Mouse (Mus musculus): Measurements from ENCODE around the gene Epp13. TPM values are rescaled to one million over a fixed set of nuclear protein-coding genes. Genes with fewer than 3 reads are reported as not detected.
"Not testable (repeated sequence)": the region's sequence is repeated elsewhere in the genome, so short reads cannot be mapped to it uniquely, and the experiment has no call there.

Epp13 gene
- polyA plus RNA-seq (2015; fragmentation: Nextera tagmentation; extraction: Ambion mirVana): not detected in 2 replicates

DNA sequence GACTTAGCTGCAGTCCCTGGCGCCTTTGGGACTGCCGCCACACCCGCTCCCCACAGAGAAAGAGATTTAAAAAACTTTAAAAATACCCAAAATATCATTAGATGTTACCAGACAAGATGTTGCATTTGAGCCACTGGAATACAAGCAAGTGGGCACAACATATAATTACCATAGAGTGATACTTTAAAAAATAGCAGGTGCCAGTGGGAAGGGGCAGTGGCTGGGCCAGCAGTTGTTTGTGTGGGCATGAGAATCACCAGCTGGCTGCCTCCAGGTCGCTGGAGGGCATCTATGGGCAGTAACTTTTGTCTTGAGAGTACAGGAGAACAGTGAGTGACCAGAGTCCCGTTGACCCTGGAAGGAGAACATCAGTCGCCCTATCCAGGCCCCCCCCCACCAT is at the start of gene Epp13:
Gene Epp13 (plus strand): TSS at position 301 of the 400 bp plus-strand sequence.
- ATAC-seq (replicated peaks; ENCODE audit: extremely low read depth, insufficient read depth, low FRiP score): no peak
- H3K9me3 ChIP-seq (replicated peaks; ENCODE audit: control insufficient read depth, low read length): no peaks in the 10 kb centered on the region; the same call in 1 of the 2 replicates
- 82% methylated on average over 6 of the region's 6 CpGs for WGBS

DNA sequence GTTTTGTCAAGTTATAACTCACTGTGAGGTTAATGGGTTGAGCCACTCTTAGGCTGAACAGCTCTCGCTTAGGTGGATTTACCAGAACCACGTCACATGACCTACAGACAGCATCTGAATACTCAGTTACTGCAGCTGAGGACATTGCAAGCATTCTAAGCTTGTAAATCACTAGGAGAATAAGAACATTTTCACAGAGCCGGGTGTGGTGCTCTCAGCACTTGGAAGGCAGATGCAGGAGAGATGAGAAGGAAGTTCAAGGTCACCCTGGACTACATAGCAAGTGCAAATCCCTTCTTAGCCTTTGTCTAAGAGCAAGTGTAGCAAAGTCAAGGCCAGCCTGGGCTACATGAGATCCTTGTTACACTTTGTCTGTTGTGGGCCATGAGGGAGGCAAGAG is 48.3 kb upstream of the Epp13 start:
- no peak overlapping the region for H3K9ac ChIP-seq (ENCODE audit: low read length)
- no peak overlapping the region for H3K27ac ChIP-seq (ENCODE audit: low read length)
- no peak overlapping the region for H3K4me2 ChIP-seq (ENCODE audit: low read depth, low read length)
- 69% methylated on average over 3 of the region's 3 CpGs for WGBS
- no peaks in the 10 kb centered on the region for H3K9me3 ChIP-seq (replicated peaks; ENCODE audit: control insufficient read depth, low read length)
- H3K27me3 ChIP-seq (ENCODE audit: control insufficient read depth, insufficient read depth, low read length): no peaks in the 10 kb centered on the region
- H3K4me1 ChIP-seq (ENCODE audit: control insufficient read depth, insufficient read depth, low read length): no peaks in the 10 kb centered on the region
- H3K4me3 ChIP-seq (ENCODE audit: low read length): no peak overlapping the region
- H3K36me3 ChIP-seq (ENCODE audit: control insufficient read depth, insufficient read depth): no peaks in the 10 kb centered on the region
- no peak for ATAC-seq (replicated peaks; ENCODE audit: extremely low read depth, insufficient read depth, low FRiP score)

More for the DNA sequence above, at the start of gene Epp13:
- Histone ChIP-seq H3K4me2 (ENCODE audit: low read depth, low read length) (no peak within 1 kb of the TSS), H3K27me3 (ENCODE audit: control insufficient read depth, insufficient read depth, low read length) (no peaks in the 10 kb centered on the region), H3K9ac (ENCODE audit: low read length) (no peak within 1 kb of the TSS), H3K4me3 (ENCODE audit: low read length) (no peak within 1 kb of the TSS), H3K27ac (ENCODE audit: low read length) (no peak within 1 kb of the TSS), H3K4me1 (ENCODE audit: control insufficient read depth, insufficient read depth, low read length) (no peaks in the 10 kb centered on the region), H3K36me3 (ENCODE audit: control insufficient read depth, insufficient read depth) (no peaks in the 10 kb centered on the region)

- ATAC-seq (replicated peaks; ENCODE audit: extremely low read depth, insufficient read depth, low FRiP score): no peak
Observed at GRCm38 (mm10) chr7:6213144-6213543, 39.4 kb upstream of the Epp13 start.

GRCm38 (mm10) chr7:6214691-6215090 is 37.8 kb upstream of the Epp13 start:
- WGBS: 52% methylated on average over 4 of the region's 4 CpGs
- H3K4me1 ChIP-seq (ENCODE audit: control insufficient read depth, insufficient read depth, low read length); H3K27me3 ChIP-seq (ENCODE audit: control insufficient read depth, insufficient read depth, low read length); H3K9ac ChIP-seq (ENCODE audit: low read length); H3K36me3 ChIP-seq (ENCODE audit: control insufficient read depth, insufficient read depth); H3K9me3 ChIP-seq (replicated peaks; ENCODE audit: control insufficient read depth, low read length); H3K27ac ChIP-seq (ENCODE audit: low read length); H3K4me3 ChIP-seq (ENCODE audit: low read length); H3K4me2 ChIP-seq (ENCODE audit: low read depth, low read length); ATAC-seq (replicated peaks; ENCODE audit: extremely low read depth, insufficient read depth, low FRiP score): not testable (repeated sequence)

More at GRCm38 (mm10) chr7:6213144-6213543, 39.4 kb upstream of the Epp13 start:
- Histone ChIP-seq H3K9me3 (replicated peaks; ENCODE audit: control insufficient read depth, low read length) (peaks cover 9% of the 10 kb centered on the region), H3K27ac (ENCODE audit: low read length) (no peak overlapping the region), H3K4me3 (ENCODE audit: low read length) (no peak overlapping the region), H3K4me2 (ENCODE audit: low read depth, low read length) (no peak overlapping the region), H3K36me3 (ENCODE audit: control insufficient read depth, insufficient read depth) (no peaks in the 10 kb centered on the region), H3K4me1 (ENCODE audit: control insufficient read depth, insufficient read depth, low read length) (no peaks in the 10 kb centered on the region), H3K9ac (ENCODE audit: low read length) (no peak overlapping the region), H3K27me3 (ENCODE audit: control insufficient read depth, insufficient read depth, low read length) (no peaks in the 10 kb centered on the region)
- 38% methylated on average over 5 of the region's 5 CpGs for WGBS

- Histone ChIP-seq H3K9me3 (replicated peaks; ENCODE audit: control insufficient read depth, low read length) (peaks cover 5% of the 10 kb centered on the region), H3K27ac (ENCODE audit: low read length) (no peak overlapping the region), H3K4me2 (ENCODE audit: low read depth, low read length) (no peak overlapping the region), H3K36me3 (ENCODE audit: control insufficient read depth, insufficient read depth) (no peaks in the 10 kb centered on the region), H3K9ac (ENCODE audit: low read length) (no peak overlapping the region), H3K27me3 (ENCODE audit: control insufficient read depth, insufficient read depth, low read length) (no peaks in the 10 kb centered on the region), H3K4me3 (ENCODE audit: low read length) (no peak overlapping the region), H3K4me1 (ENCODE audit: control insufficient read depth, insufficient read depth, low read length) (no peaks in the 10 kb centered on the region)
- WGBS: 56% methylated on average over 3 of the region's 3 CpGs
- no peak for ATAC-seq (replicated peaks; ENCODE audit: extremely low read depth, insufficient read depth, low FRiP score)
Observed at GRCm38 (mm10) chr7:6220147-6220546, 32.4 kb upstream of the Epp13 start.

- H3K36me3 ChIP-seq (ENCODE audit: control insufficient read depth, insufficient read depth): no peaks in the 10 kb centered on the region
- H3K4me1 ChIP-seq (ENCODE audit: control insufficient read depth, insufficient read depth, low read length): no peaks in the 10 kb centered on the region
- no peak within 1 kb of the TSS for H3K4me2 ChIP-seq (ENCODE audit: low read depth, low read length)
- H3K27me3 ChIP-seq (ENCODE audit: control insufficient read depth, insufficient read depth, low read length): no peaks in the 10 kb centered on the region
- no peak for ATAC-seq (replicated peaks; ENCODE audit: extremely low read depth, insufficient read depth, low FRiP score)
- no peak within 1 kb of the TSS for H3K27ac ChIP-seq (ENCODE audit: low read length)
- H3K9ac ChIP-seq (ENCODE audit: low read length): no peak within 1 kb of the TSS
- 90% methylated on average over 12 of the region's 12 CpGs for WGBS
- H3K4me3 ChIP-seq (ENCODE audit: low read length): no peak within 1 kb of the TSS
- peaks cover under 1% of the 10 kb centered on the region; the same call in 1 of the 2 replicates for H3K9me3 ChIP-seq (replicated peaks; ENCODE audit: control insufficient read depth, low read length)
Observed at GRCm38 (mm10) chr7:6221978-6222377, 30.5 kb upstream of the Epp13 start, which contains the start of gene Zscan5b. Zscan5b (plus strand) TSS chr7:6222278.

DNA sequence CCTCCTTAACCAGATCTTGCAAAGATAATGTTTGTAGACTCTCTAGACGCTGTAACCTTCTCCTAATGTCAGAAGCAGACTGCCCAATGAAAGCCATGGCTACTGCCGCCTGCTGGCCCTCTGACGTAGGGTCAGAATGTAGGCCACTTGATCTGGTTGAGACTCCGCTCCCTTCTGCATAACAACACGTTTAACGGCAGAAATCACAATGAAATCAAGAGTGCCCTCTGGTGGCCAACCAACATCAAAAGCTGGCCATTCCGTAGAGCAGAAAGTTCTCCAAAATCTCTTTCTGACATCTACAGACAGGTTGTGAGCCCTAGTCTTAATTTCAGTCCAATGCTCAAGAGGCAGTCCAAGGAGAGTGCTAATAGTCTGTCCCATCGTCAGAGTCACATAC is 24.0 kb upstream of the Epp13 start:
- ATAC-seq (replicated peaks; ENCODE audit: extremely low read depth, insufficient read depth, low FRiP score); H3K36me3 ChIP-seq (ENCODE audit: control insufficient read depth, insufficient read depth); H3K9ac ChIP-seq (ENCODE audit: low read length); H3K27me3 ChIP-seq (ENCODE audit: control insufficient read depth, insufficient read depth, low read length); H3K4me2 ChIP-seq (ENCODE audit: low read depth, low read length); H3K4me3 ChIP-seq (ENCODE audit: low read length); H3K4me1 ChIP-seq (ENCODE audit: control insufficient read depth, insufficient read depth, low read length); H3K9me3 ChIP-seq (replicated peaks; ENCODE audit: control insufficient read depth, low read length); H3K27ac ChIP-seq (ENCODE audit: low read length): not testable (repeated sequence)
- 51% methylated on average over 8 of the region's 8 CpGs for WGBS

DNA sequence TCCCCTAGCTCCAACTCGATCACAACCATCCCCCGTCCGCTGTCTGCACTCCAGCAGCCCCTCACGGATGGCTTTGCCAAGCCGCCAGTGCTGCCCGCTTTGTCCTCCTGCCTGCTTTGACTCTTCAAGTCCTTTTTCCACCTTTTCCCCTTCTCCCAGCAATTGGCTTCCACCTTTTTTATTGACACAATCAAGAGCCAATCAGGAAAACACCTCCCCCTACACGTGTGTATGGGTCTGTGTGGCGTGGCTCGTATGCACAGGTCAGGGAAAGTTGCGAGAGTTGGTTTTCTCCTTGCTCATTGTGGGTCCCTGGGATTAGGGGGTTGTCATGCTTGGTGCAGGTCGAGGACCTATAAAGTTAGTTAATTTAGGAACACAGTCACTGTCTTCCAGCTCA is 12.7 kb upstream of the Epp13 start:
- 41% methylated on average over 11 of the region's 11 CpGs for WGBS
- H3K9me3 ChIP-seq (replicated peaks; ENCODE audit: control insufficient read depth, low read length): no peaks in the 10 kb centered on the region
- no peaks in the 10 kb centered on the region for H3K4me1 ChIP-seq (ENCODE audit: control insufficient read depth, insufficient read depth, low read length)
- no peak overlapping the region for H3K27ac ChIP-seq (ENCODE audit: low read length)
- no peak overlapping the region for H3K4me3 ChIP-seq (ENCODE audit: low read length)
- no peaks in the 10 kb centered on the region for H3K36me3 ChIP-seq (ENCODE audit: control insufficient read depth, insufficient read depth)
- H3K9ac ChIP-seq (ENCODE audit: low read length): no peak overlapping the region
- no peak for ATAC-seq (replicated peaks; ENCODE audit: extremely low read depth, insufficient read depth, low FRiP score)
- H3K27me3 ChIP-seq (ENCODE audit: control insufficient read depth, insufficient read depth, low read length): no peaks in the 10 kb centered on the region
- no peak overlapping the region for H3K4me2 ChIP-seq (ENCODE audit: low read depth, low read length)

GRCm38 (mm10) chr7:6240841-6241425 is 11.6 kb upstream of the Epp13 start:
- not testable (repeated sequence) for ATAC-seq (replicated peaks; ENCODE audit: extremely low read depth, insufficient read depth, low FRiP score); H3K9me3 ChIP-seq (replicated peaks; ENCODE audit: control insufficient read depth, low read length)
- 18% methylated on average over 1 of the region's 1 CpGs for WGBS

More at GRCm38 (mm10) chr7:6240841-6241425, 11.6 kb upstream of the Epp13 start:
- H3K4me3 ChIP-seq (ENCODE audit: low read length); H3K9ac ChIP-seq (ENCODE audit: low read length); H3K27ac ChIP-seq (ENCODE audit: low read length); H3K4me1 ChIP-seq (ENCODE audit: control insufficient read depth, insufficient read depth, low read length); H3K36me3 ChIP-seq (ENCODE audit: control insufficient read depth, insufficient read depth); H3K27me3 ChIP-seq (ENCODE audit: control insufficient read depth, insufficient read depth, low read length); H3K4me2 ChIP-seq (ENCODE audit: low read depth, low read length): not testable (repeated sequence)

All from heart, embryonic 16.5 days (tissue).